Comparison of ENCODE assay signal across 29 mouse cellular contexts in the genomic region with DNA sequence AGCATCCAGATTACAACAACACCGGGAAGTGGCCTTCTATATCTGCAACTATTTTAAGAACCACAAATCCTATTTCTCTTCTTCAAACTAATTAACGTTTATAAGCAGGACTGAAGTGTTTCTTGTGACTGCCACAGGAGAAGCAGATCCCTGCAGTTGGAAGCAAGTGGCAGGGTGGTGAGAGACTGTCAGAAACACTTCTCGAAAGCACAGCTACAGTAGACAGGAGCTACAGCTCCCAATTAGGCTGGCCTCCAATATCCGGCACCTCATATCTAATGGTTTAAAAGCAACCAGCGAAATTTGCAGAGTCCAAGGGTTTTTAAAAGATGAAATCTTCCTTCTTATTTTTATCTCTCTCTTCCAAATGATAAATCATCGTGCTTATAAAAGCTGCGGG.
DNase-seq lines count a peak whose midpoint lies in the region; ATAC-seq and TF ChIP-seq lines count a peak whose summit lies in the region.
"Had no signal": no experiment of that assay in that cellular context is flagged by ENCODE, and none has a peak within 500 bp of the region (broad histone marks: within the 10 kb centered on the region; RNA-seq: fewer than 3 reads in every experiment).

No protein-coding gene starts in this region.

- ATAC-seq in forebrain, embryonic 15.5 days (replicated peaks): no peak
- peak; percentile 63; the same call in 1 of the 2 replicates for ATAC-seq in heart, postnatal 0 days (ENCODE audit: insufficient read depth, low read depth)
- peak; percentile 63 for ATAC-seq in forebrain, embryonic 16.5 days
- ATAC-seq: intestine, postnatal 0 days; midbrain, embryonic 15.5 days had no signal

- no peak for TF ChIP-seq EP300 in heart, postnatal 0 days (IDR thresholded peaks at IDR 0.05; ENCODE audit: low read depth)

- no peak for TF ChIP-seq CTCF in heart, postnatal 0 days (IDR thresholded peaks at IDR 0.05; ENCODE audit: low read depth)

- H3K4me3 ChIP-seq in forebrain, embryonic 15.5 days: no peak overlapping the region
- no peak overlapping the region for H3K4me3 ChIP-seq in forebrain, embryonic 10.5 days
- no peak overlapping the region for H3K4me3 ChIP-seq in heart, postnatal 0 days (ENCODE audit: low read depth, low read length)
- H3K4me3 ChIP-seq in forebrain, embryonic 16.5 days (replicated peaks; ENCODE audit: low read length): no peak overlapping the region
- H3K4me3 ChIP-seq: embryonic facial prominence, embryonic 13.5 days; heart, embryonic 10.5 days; limb, embryonic 10.5 days; limb, embryonic 15.5 days; liver, embryonic 13.5 days; midbrain, embryonic 10.5 days; midbrain, embryonic 15.5 days; neural tube, embryonic 15.5 days had no signal

- peak overlapping the region; percentile 76 for H3K27ac ChIP-seq in forebrain, embryonic 15.5 days (replicated peaks)
- H3K27ac ChIP-seq in forebrain, embryonic 10.5 days: no peak overlapping the region
- H3K27ac ChIP-seq in heart, postnatal 0 days (ENCODE audit: low read depth): no peak overlapping the region
- peak overlapping the region; percentile 33 for H3K27ac ChIP-seq in forebrain, embryonic 16.5 days (ENCODE audit: low read length)
- H3K27ac ChIP-seq: embryonic facial prominence, embryonic 13.5 days; heart, embryonic 10.5 days; hindbrain, embryonic 14.5 days; limb, embryonic 10.5 days; limb, embryonic 15.5 days; liver, embryonic 13.5 days; midbrain, embryonic 10.5 days; midbrain, embryonic 15.5 days; neural tube, embryonic 15.5 days had no signal

- WGBS in forebrain, embryonic 15.5 days: 73% methylated on average over 7 of the region's 7 CpGs
- WGBS in forebrain, embryonic 10.5 days: 90% methylated on average over 7 of the region's 7 CpGs
- 38% methylated on average over 7 of the region's 7 CpGs for WGBS in heart, postnatal 0 days
- WGBS in forebrain, embryonic 16.5 days: 71% methylated on average over 7 of the region's 7 CpGs

- H3K9ac ChIP-seq in forebrain, embryonic 15.5 days (replicated peaks): no peak overlapping the region
- H3K9ac ChIP-seq in heart, postnatal 0 days (replicated peaks; ENCODE audit: low read depth, low read length): no peak overlapping the region
- no peak overlapping the region for H3K9ac ChIP-seq in forebrain, embryonic 16.5 days (replicated peaks; ENCODE audit: low read depth, low read length)
- H3K9ac ChIP-seq: embryonic facial prominence, embryonic 13.5 days; hindbrain, embryonic 14.5 days; limb, embryonic 15.5 days; liver, embryonic 13.5 days; midbrain, embryonic 15.5 days; neural tube, embryonic 15.5 days had no signal

- no peak overlapping the region for H3K4me2 ChIP-seq in forebrain, embryonic 15.5 days (replicated peaks)
- no peak overlapping the region for H3K4me2 ChIP-seq in heart, postnatal 0 days (ENCODE audit: low read depth, low read length)
- no peak overlapping the region for H3K4me2 ChIP-seq in forebrain, embryonic 16.5 days (ENCODE audit: low read length)
- H3K4me2 ChIP-seq: embryonic facial prominence, embryonic 13.5 days; hindbrain, embryonic 14.5 days; limb, embryonic 15.5 days; liver, embryonic 13.5 days; midbrain, embryonic 15.5 days; neural tube, embryonic 15.5 days had no signal

- DNase-seq in forebrain, embryonic 10.5 days (ENCODE audit: extremely low spot score, low spot score): no peak
- no peak for DNase-seq in heart, postnatal 0 days (ENCODE audit: low spot score)
- no peak for DNase-seq in heart, adult 8-10 months (ENCODE audit: low spot score)
- peak; percentile 38 to 56 for DNase-seq in right cerebral cortex, postnatal 10 days (ENCODE audit: low spot score in 2 of 2)
- DNase-seq in right cerebral cortex, postnatal 36 days (ENCODE audit: low spot score in 2 of 2): no peak
- DNase-seq in urinary bladder, postnatal 36 days (ENCODE audit: low spot score in 2 of 2): no peak
- DNase-seq: adrenal gland, postnatal 25 days; cerebellum, adult 11 months; cerebellum, adult 9-11 months; gastrocnemius, postnatal 10 days; kidney, adult 9 months; kidney, postnatal 10 days; liver, embryonic 13.5 days; lung, adult 2 months; lung, postnatal 14 days; retina, postnatal 1 day; thymus, adult 2 months; thymus, postnatal 36 days had no signal

- H3K4me1 ChIP-seq in forebrain, embryonic 15.5 days: peaks cover 29% of the 10 kb centered on the region
- H3K4me1 ChIP-seq in forebrain, embryonic 10.5 days: peaks cover 41% of the 10 kb centered on the region
- H3K4me1 ChIP-seq in heart, postnatal 0 days (ENCODE audit: control insufficient read depth, insufficient read depth): peaks cover 5% of the 10 kb centered on the region
- peaks cover 9% of the 10 kb centered on the region for H3K4me1 ChIP-seq in forebrain, embryonic 16.5 days (replicated peaks; ENCODE audit: control insufficient read depth, insufficient read depth, low read length)
- H3K4me1 ChIP-seq: liver, embryonic 13.5 days had no signal

- no peaks in the 10 kb centered on the region for H3K36me3 ChIP-seq in forebrain, embryonic 15.5 days
- no peaks in the 10 kb centered on the region for H3K36me3 ChIP-seq in forebrain, embryonic 10.5 days (replicated peaks)
- no peaks in the 10 kb centered on the region for H3K36me3 ChIP-seq in heart, postnatal 0 days (replicated peaks; ENCODE audit: control insufficient read depth, insufficient read depth, low read length)
- H3K36me3 ChIP-seq in forebrain, embryonic 16.5 days (ENCODE audit: control insufficient read depth, insufficient read depth): no peaks in the 10 kb centered on the region
- H3K36me3 ChIP-seq: embryonic facial prominence, embryonic 13.5 days; heart, embryonic 10.5 days; limb, embryonic 10.5 days; limb, embryonic 15.5 days; liver, embryonic 13.5 days; midbrain, embryonic 10.5 days; midbrain, embryonic 15.5 days; neural tube, embryonic 15.5 days had no signal

- no peaks in the 10 kb centered on the region for H3K9me3 ChIP-seq in forebrain, embryonic 15.5 days
- H3K9me3 ChIP-seq in forebrain, embryonic 10.5 days: no peaks in the 10 kb centered on the region
- no peaks in the 10 kb centered on the region for H3K9me3 ChIP-seq in heart, postnatal 0 days (replicated peaks; ENCODE audit: control insufficient read depth, low read length)
- H3K9me3 ChIP-seq in forebrain, embryonic 16.5 days (ENCODE audit: control insufficient read depth, low read length): no peaks in the 10 kb centered on the region
- H3K9me3 ChIP-seq: embryonic facial prominence, embryonic 13.5 days; heart, embryonic 10.5 days; limb, embryonic 10.5 days; limb, embryonic 15.5 days; liver, embryonic 13.5 days; midbrain, embryonic 10.5 days; midbrain, embryonic 15.5 days; neural tube, embryonic 15.5 days had no signal

- no peaks in the 10 kb centered on the region for H3K27me3 ChIP-seq in forebrain, embryonic 15.5 days
- peaks cover 17% of the 10 kb centered on the region; the same call in 1 of the 2 replicates for H3K27me3 ChIP-seq in forebrain, embryonic 10.5 days (ENCODE audit: poor library complexity, severe bottlenecking)
- H3K27me3 ChIP-seq in heart, postnatal 0 days (ENCODE audit: control insufficient read depth, insufficient read depth, low read length): no peaks in the 10 kb centered on the region
- H3K27me3 ChIP-seq in forebrain, embryonic 16.5 days (replicated peaks; ENCODE audit: control insufficient read depth, insufficient read depth, low read length): no peaks in the 10 kb centered on the region
- H3K27me3 ChIP-seq: midbrain, embryonic 15.5 days; neural tube, embryonic 15.5 days had no signal

Comparison
In these comparisons a context has a peak if more than half of its experiments do, and no peak if none do; other contexts are left out.
1. H3K27ac ChIP-seq: peak in forebrain, embryonic 15.5 days (single experiment) and forebrain, embryonic 16.5 days (single experiment); none in forebrain, embryonic 10.5 days (single experiment) and heart, postnatal 0 days (single experiment).
2. DNase-seq: peak in right cerebral cortex, postnatal 10 days (2 of 2); none in forebrain, embryonic 10.5 days (single experiment), heart, postnatal 0 days (single experiment), heart, adult 8-10 months (single experiment), right cerebral cortex, postnatal 36 days (0 of 2) and urinary bladder, postnatal 36 days (0 of 2).